Mouse (Mus musculus): Measurements from ENCODE around the gene Krt77. TPM values are rescaled to one million over a fixed set of nuclear protein-coding genes. Genes with fewer than 3 reads are reported as not detected.

The Krt77 gene
- total and polyA plus RNA-seq, 3 experiments = not detected

DNA sequence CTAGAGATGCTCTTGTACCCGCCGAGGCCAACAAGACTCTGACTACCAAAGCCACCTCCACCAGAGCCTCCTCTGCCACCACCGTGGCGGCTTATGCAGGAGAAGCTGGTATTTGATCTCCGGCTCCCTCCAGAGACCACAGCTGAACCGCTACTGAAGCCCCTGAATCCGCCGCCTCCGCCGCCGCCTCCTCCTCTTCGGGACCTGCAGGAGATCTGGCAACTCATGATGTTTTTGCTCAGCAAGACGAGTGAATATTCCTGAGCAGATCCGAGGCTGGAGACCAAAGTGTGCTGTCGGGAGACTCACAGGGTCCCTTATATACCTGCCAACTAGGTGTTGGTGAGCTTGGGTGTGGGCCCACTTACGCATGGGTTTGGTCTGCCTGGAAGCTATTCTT is 51.6 kb downstream of the Krt77 start, which contains the start of gene Krt2:
Gene Krt2, minus strand, starts transcription at position 295 of the 400 bp plus-strand sequence.
- no peak within 1 kb of the TSS for H3K4me2 ChIP-seq (ENCODE audit: insufficient read depth, low read depth, poor library complexity, severe bottlenecking)
- no peaks in the 10 kb centered on the region for H3K36me3 ChIP-seq (replicated peaks in 1 of 2; ENCODE audit: control insufficient read depth in 1 of 2, insufficient read depth in 1 of 2, low read length in 1 of 2)
- TF ChIP-seq MAX (IDR thresholded peaks at IDR 0.05; ENCODE audit: low read length) (no peak), ELF1 (IDR thresholded peaks at IDR 0.05; ENCODE audit: low read depth, low read length) (no peak), CTCF (conservative IDR thresholded peaks at IDR 0.05 in 1 of 2, IDR thresholded peaks at IDR 0.05 in 1 of 2; ENCODE audit: low read depth in 2 of 2, low read length in 2 of 2) (no peak), ETS1 (conservative IDR thresholded peaks at IDR 0.05; ENCODE audit: low read depth, low read length) (no peak), RCOR1 (conservative IDR thresholded peaks at IDR 0.05; ENCODE audit: low read depth, low read length) (no peak), POLR2AphosphoS2 (IDR thresholded peaks at IDR 0.05; ENCODE audit: low read depth, low read length) (no peak), MXI1 (IDR thresholded peaks at IDR 0.05; ENCODE audit: low read depth, low read length) (no peak), JUND (conservative IDR thresholded peaks at IDR 0.05; ENCODE audit: low read depth, low read length) (no peak), MEF2A (IDR thresholded peaks at IDR 0.05; ENCODE audit: borderline replicate concordance, low read depth, low read length) (no peak), RAD21 (IDR thresholded peaks at IDR 0.05; ENCODE audit: low read depth, low read length) (no peak), SMC3 (IDR thresholded peaks at IDR 0.05; ENCODE audit: low read depth, low read length) (no peak), ZC3H11A (IDR thresholded peaks at IDR 0.05; ENCODE audit: low read depth, low read length) (no peak), E2F4 (IDR thresholded peaks at IDR 0.05; ENCODE audit: insufficient replicate concordance, low read depth, low read length) (no peak), EP300 (IDR thresholded peaks at IDR 0.05; ENCODE audit: low read length) (no peak), ZKSCAN1 (IDR thresholded peaks at IDR 0.05; ENCODE audit: borderline replicate concordance, low read depth, low read length) (no peak), IRF4 (IDR thresholded peaks at IDR 0.05; ENCODE audit: low read depth, low read length) (no peak)
- in situ Hi-C loops (cut with MboI; ENCODE audit: low pct_ligation_motif_present, low pct_unique_long_range_greater_than_20kb, low sequenced_read_pairs) = no loop called here
- DNase-seq (ENCODE audit: extremely low read depth) = no peak
- H3K27me3 ChIP-seq (replicated peaks) = peaks cover 91% of the 10 kb centered on the region
- H3K4me1 ChIP-seq (ENCODE audit: control insufficient read depth in 1 of 2, insufficient read depth in 2 of 2) = no peaks in the 10 kb centered on the region
- H3K79me2 ChIP-seq (replicated peaks; ENCODE audit: control insufficient read depth, extremely low read depth, insufficient read depth, poor library complexity, severe bottlenecking) = no peaks in the 10 kb centered on the region
- dilution Hi-C loops (cut with MboI; ENCODE audit: extremely low pct_ligation_motif_present, extremely low pct_unique_long_range_greater_than_20kb, low sequenced_read_pairs) = no loop called here
- H3K4me3 ChIP-seq (replicated peaks in 1 of 3; ENCODE audit: low read depth in 2 of 3, low read length in 2 of 3, poor library complexity in 1 of 3) = no peak within 1 kb of the TSS
- H3K9ac ChIP-seq (ENCODE audit: insufficient read depth, low read depth) = no peak within 1 kb of the TSS
- H3K9me3 ChIP-seq (replicated peaks; ENCODE audit: low read length) = no peaks in the 10 kb centered on the region
- H3K27ac ChIP-seq (ENCODE audit: insufficient read depth, low read depth) = no peak within 1 kb of the TSS

Other genes starting within 250 kb of the Krt77 start
- not detected in 2 replicates for gene Gm5414, start 241.5 kb downstream of the Krt77 start, total RNA-seq (2012; rRNA removed)
- gene Gm5414, start 241.5 kb downstream of the Krt77 start, total RNA-seq (2014; rRNA removed) = not detected in 2 replicates
- gene Gm5414, start 241.5 kb downstream of the Krt77 start, polyA plus RNA-seq (2012; ENCODE audit: insufficient read length, low read depth) = not detected in 2 replicates
- not detected in 2 replicates for gene Gm5478, start 222.3 kb downstream of the Krt77 start, total RNA-seq (2012; rRNA removed)
- gene Gm5478, start 222.3 kb downstream of the Krt77 start, total RNA-seq (2014; rRNA removed) = not detected in 2 replicates
- not detected in 2 replicates for gene Gm5478, start 222.3 kb downstream of the Krt77 start, polyA plus RNA-seq (2012; ENCODE audit: insufficient read length, low read depth)
- not detected in 2 replicates for gene Krt6b, start 189.4 kb downstream of the Krt77 start, total RNA-seq (2012; rRNA removed)
- not detected in 2 replicates for gene Krt6b, start 189.4 kb downstream of the Krt77 start, total RNA-seq (2014; rRNA removed)
- gene Krt6b, start 189.4 kb downstream of the Krt77 start, polyA plus RNA-seq (2012; ENCODE audit: insufficient read length, low read depth) = not detected in 2 replicates
- not detected in 2 replicates for gene Krt6a, start 175.4 kb downstream of the Krt77 start, total RNA-seq (2012; rRNA removed)
- gene Krt6a, start 175.4 kb downstream of the Krt77 start, total RNA-seq (2014; rRNA removed) = not detected in 2 replicates
- gene Krt6a, start 175.4 kb downstream of the Krt77 start, polyA plus RNA-seq (2012; ENCODE audit: insufficient read length, low read depth) = not detected in 2 replicates
- not detected in 2 replicates for gene Krt5, start 156.8 kb downstream of the Krt77 start, total RNA-seq (2012; rRNA removed)
- gene Krt5, start 156.8 kb downstream of the Krt77 start, total RNA-seq (2014; rRNA removed) = not detected in 2 replicates
- not detected in 2 replicates for gene Krt5, start 156.8 kb downstream of the Krt77 start, polyA plus RNA-seq (2012; ENCODE audit: insufficient read length, low read depth)
- gene Krt71, start 126.6 kb downstream of the Krt77 start, total RNA-seq (2012; rRNA removed) = not detected in 2 replicates
- gene Krt71, start 126.6 kb downstream of the Krt77 start, total RNA-seq (2014; rRNA removed) = not detected in 2 replicates
- not detected in 2 replicates for gene Krt71, start 126.6 kb downstream of the Krt77 start, polyA plus RNA-seq (2012; ENCODE audit: insufficient read length, low read depth)
- not detected in 2 replicates for gene Krt72, start 83.2 kb downstream of the Krt77 start, total RNA-seq (2012; rRNA removed)
- gene Krt72, start 83.2 kb downstream of the Krt77 start, total RNA-seq (2014; rRNA removed) = not detected in 2 replicates
- gene Krt72, start 83.2 kb downstream of the Krt77 start, polyA plus RNA-seq (2012; ENCODE audit: insufficient read length, low read depth) = not detected in 2 replicates
- not detected in 2 replicates for gene Krt73, start 67.4 kb downstream of the Krt77 start, total RNA-seq (2012; rRNA removed)
- gene Krt73, start 67.4 kb downstream of the Krt77 start, total RNA-seq (2014; rRNA removed) = not detected in 2 replicates
- gene Krt73, start 67.4 kb downstream of the Krt77 start, polyA plus RNA-seq (2012; ENCODE audit: insufficient read length, low read depth) = not detected in 2 replicates
- gene Krt2, start 51.5 kb downstream of the Krt77 start, total RNA-seq (2012; rRNA removed) = not detected in 2 replicates
- not detected in 2 replicates for gene Krt2, start 51.5 kb downstream of the Krt77 start, total RNA-seq (2014; rRNA removed)
- gene Krt2, start 51.5 kb downstream of the Krt77 start, polyA plus RNA-seq (2012; ENCODE audit: insufficient read length, low read depth) = not detected in 2 replicates
- not detected in 2 replicates for gene Krt1, start 18.9 kb downstream of the Krt77 start, total RNA-seq (2012; rRNA removed)
- not detected in 2 replicates for gene Krt1, start 18.9 kb downstream of the Krt77 start, total RNA-seq (2014; rRNA removed)
- not detected in 2 replicates for gene Krt1, start 18.9 kb downstream of the Krt77 start, polyA plus RNA-seq (2012; ENCODE audit: insufficient read length, low read depth)
- not detected in 2 replicates for gene Krt76, start 23.2 kb upstream of the Krt77 start, total RNA-seq (2012; rRNA removed)
- gene Krt76, start 23.2 kb upstream of the Krt77 start, total RNA-seq (2014; rRNA removed) = not detected in 2 replicates
- not detected in 2 replicates for gene Krt76, start 23.2 kb upstream of the Krt77 start, polyA plus RNA-seq (2012; ENCODE audit: insufficient read length, low read depth)
- gene Krt4, start 55.0 kb upstream of the Krt77 start, total RNA-seq (2012; rRNA removed) = not detected in 2 replicates
- not detected in 2 replicates for gene Krt4, start 55.0 kb upstream of the Krt77 start, total RNA-seq (2014; rRNA removed)
- not detected in 2 replicates for gene Krt4, start 55.0 kb upstream of the Krt77 start, polyA plus RNA-seq (2012; ENCODE audit: insufficient read length, low read depth)
- gene Krt79, start 70.6 kb upstream of the Krt77 start, total RNA-seq (2012; rRNA removed) = not detected in 2 replicates
- not detected in 2 replicates for gene Krt79, start 70.6 kb upstream of the Krt77 start, total RNA-seq (2014; rRNA removed)
- not detected in 2 replicates for gene Krt79, start 70.6 kb upstream of the Krt77 start, polyA plus RNA-seq (2012; ENCODE audit: insufficient read length, low read depth)
- not detected in 2 replicates for gene Krt78, start 84.6 kb upstream of the Krt77 start, total RNA-seq (2012; rRNA removed)
- gene Krt78, start 84.6 kb upstream of the Krt77 start, total RNA-seq (2014; rRNA removed) = not detected in 2 replicates
- not detected in 2 replicates for gene Krt78, start 84.6 kb upstream of the Krt77 start, polyA plus RNA-seq (2012; ENCODE audit: insufficient read length, low read depth)
- gene Krt8, start 134.8 kb upstream of the Krt77 start, total RNA-seq (2012; rRNA removed) = not detected in 2 replicates
- gene Krt8, start 134.8 kb upstream of the Krt77 start, total RNA-seq (2014; rRNA removed) = not detected in 2 replicates
- gene Krt8, start 134.8 kb upstream of the Krt77 start, polyA plus RNA-seq (2012; ENCODE audit: insufficient read length, low read depth) = not detected in 2 replicates
- gene Krt18, start 158.5 kb upstream of the Krt77 start, total RNA-seq (2012; rRNA removed) = 0.13 and 0.21 TPM in 2 replicates
- not detected in 2 replicates for gene Krt18, start 158.5 kb upstream of the Krt77 start, total RNA-seq (2014; rRNA removed)
- not detected in 2 replicates for gene Krt18, start 158.5 kb upstream of the Krt77 start, polyA plus RNA-seq (2012; ENCODE audit: insufficient read length, low read depth)
- 507 and 555 TPM in 2 replicates for gene Eif4b, start 204.1 kb upstream of the Krt77 start, total RNA-seq (2012; rRNA removed)
- 492 and 536 TPM in 2 replicates for gene Eif4b, start 204.1 kb upstream of the Krt77 start, total RNA-seq (2014; rRNA removed)
- 652 and 950 TPM in 2 replicates for gene Eif4b, start 204.1 kb upstream of the Krt77 start, polyA plus RNA-seq (2012; ENCODE audit: insufficient read length, low read depth)
- 0.08 and 0.13 TPM in 2 replicates for gene Tns2, start 230.7 kb upstream of the Krt77 start, total RNA-seq (2012; rRNA removed)
- not detected in 2 replicates for gene Tns2, start 230.7 kb upstream of the Krt77 start, total RNA-seq (2014; rRNA removed)
- 0.34 and 0.49 TPM in 2 replicates for gene Tns2, start 230.7 kb upstream of the Krt77 start, polyA plus RNA-seq (2012; ENCODE audit: insufficient read length, low read depth)